Mouse (Mus musculus) midbrain, postnatal 0 days (tissue): ENCODE results near the gene Ciao2b. TPM values are rescaled to one million over a fixed set of nuclear protein-coding genes. Genes with fewer than 3 reads are reported as not detected.

ENCODE experiments used
- ATAC-seq: fragments of 200-750 bp; cut with Nextera tagmentation; 2 replicates; pipeline ENCODE4 v1.8.0; 2017; ENCODE audit warnings: moderate number of reproducible peaks, mild to moderate bottlenecking, moderate TSS enrichment, moderate library complexity; ENCODE audit not compliant: low FRiP score
- DNase-seq: peaks from one replicate; pipeline ENCODE4 v3.0.0-alpha.2; 2015; ENCODE audit warnings: low spot score
- H3K27ac ChIP-seq: fragments of 300-500 bp; sonication (generic); 2 replicates; pipeline ENCODE4 v1.5.1; 2014; ENCODE audit warnings: low read depth, mild to moderate bottlenecking, low read length, mixed read lengths
- H3K27me3 ChIP-seq: fragments of 300-500 bp; sonication (generic); 2 replicates; pipeline ENCODE4 v1.6.1; 2014; ENCODE audit warnings: low read length, control low read depth, mixed read lengths; ENCODE audit not compliant: insufficient read depth
- H3K36me3 ChIP-seq: fragments of 300-500 bp; sonication (generic); 2 replicates; pipeline ENCODE4 v1.6.1; 2014; ENCODE audit warnings: low read length, control low read depth, mixed read lengths; ENCODE audit not compliant: insufficient read depth
- H3K4me1 ChIP-seq: fragments of 300-500 bp; sonication (generic); 2 replicates; pipeline ENCODE4 v1.6.1; 2014; ENCODE audit warnings: mild to moderate bottlenecking, control low read depth, antibody characterized with exemption, low read length, mixed read lengths; ENCODE audit not compliant: insufficient read depth
- H3K4me2 ChIP-seq: fragments of 300-500 bp; sonication (generic); 2 replicates; pipeline ENCODE4 v1.6.1; 2014; ENCODE audit warnings: low read depth, mild to moderate bottlenecking, low read length, mixed read lengths; ENCODE audit not compliant: poor library complexity, severe bottlenecking
- H3K4me3 ChIP-seq: fragments of 300-500 bp; sonication (generic); 2 replicates; pipeline ENCODE4 v1.5.1; 2014; ENCODE audit warnings: low read depth, mild to moderate bottlenecking, low read length, moderate library complexity
- H3K9ac ChIP-seq: fragments of 300-500 bp; sonication (generic); replicated peaks from 2 replicates; pipeline ENCODE4 v1.6.1; 2014; ENCODE audit warnings: mild to moderate bottlenecking, low read length, moderate library complexity, mixed read lengths; ENCODE audit not compliant: poor library complexity, severe bottlenecking
- H3K9me3 ChIP-seq: fragments of 300-500 bp; sonication (generic); 2 replicates; pipeline ENCODE4 v1.6.1; 2016; ENCODE audit warnings: low read length, control low read depth
- CTCF ChIP-seq: IDR thresholded peaks from 2 replicates; pipeline ENCODE4 v1.5.1; 2016; ENCODE audit warnings: antibody characterized with exemption, mild to moderate bottlenecking
- WGBS: fragments of 180-500 bp; shearing (Covaris S2); extraction: QIAGEN DNeasy Blood & Tissue Kit; methylation state at CpG from one replicate; pipeline ENCODE4 v1.1.7; 2014; 5-methylcytosine and 5-hydroxymethylcytosine counted together
- polyA plus RNA-seq: library from polyadenylated mRNA; unstranded; fragments of >200 nt; fragmentation: Nextera tagmentation; extraction: Ambion mirVana; gene quantifications from 2 replicates; pipeline ENCODE4 v1.2.1, GENCODE M21; 2015
- total RNA-seq: library from RNA; depleted of rRNA; stranded (reverse); fragments of >200 nt; gene quantifications from 2 replicates; pipeline ENCODE4 v1.2.3, GENCODE M21; 2014

The Ciao2b gene
- total and polyA plus RNA-seq, 2 experiments from 2014 or later = 84.0 to 108 TPM

DNA sequence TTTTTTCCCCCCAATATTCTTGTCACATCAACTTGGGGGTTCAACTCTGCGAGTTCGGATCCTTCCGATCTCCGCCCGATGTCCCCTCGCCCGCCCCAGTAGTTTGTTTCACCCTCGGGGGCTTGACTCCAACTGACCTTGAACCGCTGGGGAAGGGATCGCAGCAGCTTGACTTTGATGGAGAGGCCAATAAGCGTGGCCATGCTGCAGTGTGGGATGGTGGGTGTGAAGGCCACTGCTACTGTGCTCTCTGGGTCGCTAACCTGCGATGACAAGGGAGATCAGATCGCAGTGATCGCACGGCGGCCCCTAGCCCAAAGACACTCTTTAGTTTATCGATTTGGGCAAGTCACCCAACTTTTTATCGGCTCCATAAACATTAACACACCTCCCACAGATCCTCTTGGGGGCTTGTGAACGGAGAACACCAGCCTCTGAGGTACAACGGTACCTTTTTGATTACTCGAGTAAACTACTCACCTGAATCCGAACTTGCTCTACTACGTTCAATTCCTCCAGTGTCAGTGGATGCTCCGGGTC is 864 bp downstream of the Ciao2b start:
- 12% methylated on average over 25 of the region's 25 CpGs for WGBS
- H3K27ac ChIP-seq = no peak overlapping the region
- no peaks in the 10 kb centered on the region for H3K36me3 ChIP-seq
- peak overlapping the region; percentile 67 for H3K4me3 ChIP-seq
- H3K4me1 ChIP-seq = peaks cover 10% of the 10 kb centered on the region; the same call in 1 of the 2 replicates
- H3K9me3 ChIP-seq = no peaks in the 10 kb centered on the region
- DNase-seq (no peak), ATAC-seq (no peak; the same call in 1 of the 2 replicates)
- H3K9ac ChIP-seq = peak overlapping the region; percentile 71
- H3K27me3 ChIP-seq = no peaks in the 10 kb centered on the region
- TF ChIP-seq CTCF = no peak
- H3K4me2 ChIP-seq = peak overlapping the region; percentile 63

DNA sequence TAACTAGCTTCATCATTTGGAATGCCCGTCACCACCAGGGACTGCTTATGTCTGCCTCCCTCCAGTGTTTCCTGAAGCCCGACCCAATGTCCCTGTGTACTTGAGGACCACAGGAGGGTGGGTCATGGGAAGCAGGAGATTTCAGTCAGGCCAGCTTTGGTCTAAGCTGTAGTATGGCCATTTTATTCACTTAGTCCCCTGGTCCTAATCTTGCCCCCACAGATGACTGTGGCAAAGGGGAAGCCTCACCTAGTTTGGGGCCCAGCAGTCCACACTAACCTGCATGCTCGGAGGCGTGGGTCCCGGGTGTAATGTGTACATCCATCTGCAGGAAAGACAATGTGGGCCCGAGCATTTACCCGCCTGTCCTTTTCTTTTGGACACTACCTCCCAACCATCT is 1.5 kb downstream of the Ciao2b start:
- H3K36me3 ChIP-seq = peaks cover under 1% of the 10 kb centered on the region; the same call in 1 of the 2 replicates
- no peaks in the 10 kb centered on the region for H3K9me3 ChIP-seq
- no peak overlapping the region for H3K27ac ChIP-seq
- H3K4me1 ChIP-seq = peaks cover 10% of the 10 kb centered on the region; the same call in 1 of the 2 replicates
- DNase-seq (no peak), ATAC-seq (no peak)
- peak overlapping the region; percentile 67; the same call in 1 of the 2 replicates for H3K4me3 ChIP-seq
- peak overlapping the region; percentile 63 for H3K4me2 ChIP-seq
- no peaks in the 10 kb centered on the region for H3K27me3 ChIP-seq
- H3K9ac ChIP-seq = peak overlapping the region; percentile 71; the same call in 1 of the 2 replicates
- no peak for TF ChIP-seq CTCF
- WGBS = 88% methylated on average over 7 of the region's 7 CpGs

DNA sequence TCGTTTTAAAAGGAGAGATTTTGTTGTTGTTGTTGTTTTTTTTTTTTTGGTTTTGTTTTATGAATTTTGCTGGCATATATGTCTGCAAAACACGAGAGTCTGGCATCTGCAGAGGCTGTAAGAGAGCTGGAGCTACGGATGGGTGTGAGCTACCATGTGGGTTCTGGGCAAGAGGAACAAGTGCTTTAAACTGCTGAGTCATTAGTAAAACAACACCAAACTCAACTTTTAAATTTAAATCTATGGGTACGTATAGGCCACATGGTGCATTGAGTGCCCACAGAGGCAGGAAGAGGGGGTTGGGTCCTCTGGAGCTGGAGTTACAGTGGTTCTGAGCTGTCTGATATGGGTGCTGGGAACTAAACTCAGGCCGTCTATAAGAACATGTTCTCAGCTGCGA is 3.8 kb downstream of the Ciao2b start:
- WGBS = 93% methylated on average over 6 of the region's 6 CpGs
- Histone ChIP-seq H3K27me3 (no peaks in the 10 kb centered on the region), H3K9ac (no peak overlapping the region)

DNA sequence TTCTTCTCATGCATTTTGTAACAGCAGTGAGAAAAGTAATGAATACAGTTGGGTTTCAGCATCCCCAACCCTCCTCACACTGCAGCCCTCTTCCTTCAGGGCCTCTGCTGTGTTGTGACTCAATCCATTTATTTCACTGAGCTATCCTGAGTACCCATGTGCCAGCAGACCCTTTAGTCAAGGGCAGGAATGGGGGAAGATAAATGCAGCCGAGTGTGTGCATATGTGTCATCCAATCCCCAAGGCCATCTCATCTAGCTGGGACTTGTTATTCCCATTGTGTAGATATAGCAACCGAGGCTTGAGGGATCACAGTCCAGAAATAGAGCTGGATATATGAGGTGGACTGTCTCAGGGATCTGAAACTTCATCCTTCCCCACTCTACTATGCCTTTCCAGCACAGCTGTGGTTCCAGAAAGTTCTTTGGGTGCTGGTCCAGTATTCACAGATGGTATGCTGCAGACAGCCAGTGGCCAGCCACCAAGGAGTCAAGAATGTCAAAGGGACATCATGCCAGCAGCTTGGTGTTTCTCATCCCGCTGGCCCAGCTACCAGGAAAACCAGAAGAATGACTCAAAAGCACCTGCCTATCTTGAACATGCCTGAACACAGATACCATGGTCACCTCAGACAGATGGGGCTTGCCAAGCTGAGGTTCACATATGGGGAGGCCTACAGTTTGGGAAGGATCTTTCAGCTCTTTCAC is 6.6 kb downstream of the Ciao2b start:
- peaks cover 3% of the 10 kb centered on the region; the same call in 1 of the 2 replicates for H3K36me3 ChIP-seq
- H3K9ac ChIP-seq = no peak overlapping the region
- H3K27ac ChIP-seq = no peak overlapping the region
- H3K9me3 ChIP-seq = no peaks in the 10 kb centered on the region
- H3K4me2 ChIP-seq = no peak overlapping the region
- no peak overlapping the region for H3K4me3 ChIP-seq
- 93% methylated on average over 3 of the region's 3 CpGs for WGBS
- no peaks in the 10 kb centered on the region; the same call in 1 of the 2 replicates for H3K27me3 ChIP-seq
- ATAC-seq = no peak
- DNase-seq = no peak
- H3K4me1 ChIP-seq = peaks cover 11% of the 10 kb centered on the region
- no peak for TF ChIP-seq CTCF

More for the DNA sequence above, 3.8 kb downstream of the Ciao2b start:
- H3K36me3 ChIP-seq = peaks cover 3% of the 10 kb centered on the region; the same call in 1 of the 2 replicates
- no peak for TF ChIP-seq CTCF
- DNase-seq (no peak), ATAC-seq (no peak)
- peaks cover 10% of the 10 kb centered on the region; the same call in 1 of the 2 replicates for H3K4me1 ChIP-seq
- no peaks in the 10 kb centered on the region for H3K9me3 ChIP-seq
- H3K4me2 ChIP-seq = no peak overlapping the region
- no peak overlapping the region for H3K27ac ChIP-seq
- no peak overlapping the region for H3K4me3 ChIP-seq

DNA sequence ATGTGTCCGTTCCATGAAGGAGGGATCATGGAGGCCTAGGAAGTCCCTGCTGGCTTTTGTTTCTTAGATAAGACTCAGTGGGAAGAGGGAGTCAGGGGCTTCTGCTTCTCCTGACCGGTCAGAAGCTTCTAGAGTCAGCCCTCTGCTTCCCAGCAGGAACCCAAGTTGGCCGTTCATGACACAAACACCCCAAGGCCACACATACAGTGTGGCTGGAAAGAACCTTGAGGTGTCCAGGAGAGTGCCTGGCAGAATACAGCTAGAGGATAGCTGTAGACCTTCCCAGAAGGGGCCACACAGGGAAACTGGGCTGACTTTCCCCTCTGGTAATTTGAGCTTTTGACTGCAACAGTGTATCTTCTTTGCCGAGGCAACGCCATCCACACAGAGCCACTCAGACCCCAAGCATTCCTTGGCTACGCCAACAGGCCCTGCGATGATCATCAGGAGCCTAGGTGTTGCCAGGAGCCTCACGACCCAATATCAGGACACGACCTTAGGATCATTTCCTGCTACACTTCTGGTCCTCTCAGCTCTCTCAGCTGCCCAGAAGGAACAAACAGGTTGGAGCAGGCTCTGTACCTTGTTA is 8.5 kb downstream of the Ciao2b start:
- no peak for TF ChIP-seq CTCF
- Histone ChIP-seq H3K4me2 (no peak overlapping the region), H3K27ac (peak overlapping the region; percentile 32), H3K4me1 (peaks cover 11% of the 10 kb centered on the region), H3K4me3 (no peak overlapping the region), H3K27me3 (peaks cover 4% of the 10 kb centered on the region; the same call in 1 of the 2 replicates), H3K36me3 (peaks cover 3% of the 10 kb centered on the region; the same call in 1 of the 2 replicates), H3K9me3 (no peaks in the 10 kb centered on the region), H3K9ac (no peak overlapping the region)
- 69% methylated on average over 9 of the region's 9 CpGs for WGBS
- DNase-seq (no peak), ATAC-seq (no peak)
